Mouse (Mus musculus) heart, postnatal 36 days (tissue): ENCODE measurements at regions not wholly inside any gene's neighbourhood (a gene's known extent, or its start where the extent isn't known, plus 50 kb on each side); places are given as distances from the start of the nearest gene placed in this dataset.
"Not testable (repeated sequence)": the region's sequence is repeated elsewhere in the genome, so short reads cannot be mapped to it uniquely, and the experiment has no call there.

Source experiments
- DNase-seq, 2 experiments: peaks; one replicate each; pipeline ENCODE4 v3.0.0; 2021 to 2022
- intact Hi-C: fragments of 180-260 bp; cut with DNase I; formaldehyde crosslinking; loops from one replicate; pipeline ENCODE4 v1.15.1; 2025

DNA sequence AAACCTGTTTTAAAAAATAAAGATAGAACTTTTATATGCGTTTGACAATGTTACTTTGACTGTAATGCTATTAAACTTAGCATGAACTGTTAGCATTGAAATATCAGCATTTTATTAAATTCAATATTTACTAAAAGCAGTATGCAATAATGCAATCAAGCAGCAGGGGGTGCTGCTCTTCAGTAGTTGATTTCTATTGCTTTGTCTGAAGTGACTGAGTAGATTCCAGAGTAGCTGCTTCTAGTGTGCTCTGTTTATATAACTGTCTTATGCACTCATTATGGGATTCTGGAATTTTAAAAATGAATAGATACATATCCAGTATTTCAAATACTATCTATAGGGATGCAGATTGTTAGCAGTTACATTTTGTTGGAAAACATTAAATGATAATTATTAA is 146.2 kb downstream of the Gm28710 start:
- intact Hi-C loops, result loop anchor here (5.0 kb wide), 2 partner anchors 644 to 829 kb away; no protein-coding TSS in a partner anchor
- DNase-seq, result peak in 1 of 2 experiments; percentile 28

DNA sequence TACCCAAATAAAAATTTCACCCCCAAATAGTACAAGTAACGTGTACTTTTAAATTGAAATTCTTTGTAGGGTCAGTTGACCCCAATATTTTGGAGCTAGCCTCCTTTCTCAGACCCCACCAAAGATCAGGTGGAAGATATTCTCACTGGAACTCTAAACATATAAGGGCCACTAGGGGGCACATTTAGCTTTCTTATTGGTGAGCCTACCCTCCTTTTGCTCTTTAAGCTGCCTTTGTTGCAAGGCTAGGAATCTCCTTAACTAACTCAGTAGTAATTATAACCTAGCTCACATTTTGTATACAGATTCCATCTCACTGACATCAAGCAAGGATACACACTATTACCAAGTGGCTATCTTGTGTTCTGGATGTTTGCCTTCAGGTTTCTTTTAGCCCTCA is 155.8 kb downstream of the Gm28710 start:
- DNase-seq, result no peak
- intact Hi-C loops, result no loop called here

DNA sequence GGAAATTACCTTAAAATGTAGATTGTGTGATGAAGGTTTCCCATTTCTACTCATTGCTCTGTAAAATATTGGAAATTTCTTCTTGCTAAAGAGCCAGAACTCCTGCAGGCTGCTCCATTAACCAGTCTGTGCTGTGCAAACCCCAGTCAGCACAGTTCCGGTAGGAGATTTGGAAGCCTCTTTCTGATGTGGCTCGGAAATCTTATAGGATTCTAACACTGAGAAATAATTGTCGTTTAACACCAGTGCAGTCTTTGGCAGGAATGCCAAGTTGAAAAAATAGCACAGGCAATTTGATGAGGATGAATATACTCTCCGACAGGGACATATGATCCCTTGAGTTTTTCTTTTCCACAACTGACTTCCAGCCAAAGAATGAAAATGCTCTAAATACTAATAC is 176.1 kb downstream of the Gm28710 start:
- no peak for DNase-seq
- intact Hi-C loops, result no loop called here

DNA sequence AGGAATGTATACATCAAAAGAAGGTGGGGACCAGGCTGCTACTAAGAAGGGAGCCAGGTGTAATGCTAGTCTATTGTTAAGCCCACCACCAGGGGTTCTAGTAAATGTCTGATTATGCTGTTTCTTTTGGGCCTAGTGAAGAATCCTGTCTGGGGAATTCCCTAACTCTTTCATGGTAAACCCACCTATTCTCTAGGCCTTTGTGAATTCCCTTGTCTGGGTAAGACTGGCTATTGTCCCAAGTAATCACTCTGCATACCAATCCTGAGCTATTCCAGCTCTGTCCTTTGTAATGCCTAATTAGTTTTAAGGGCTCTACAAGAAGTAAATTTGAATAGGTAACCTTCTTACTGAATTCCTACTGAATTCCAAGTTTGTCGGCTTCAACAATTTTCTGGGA is 177.2 kb downstream of the Gm28710 start:
- intact Hi-C loops, DNase-seq: not testable (repeated sequence)

DNA sequence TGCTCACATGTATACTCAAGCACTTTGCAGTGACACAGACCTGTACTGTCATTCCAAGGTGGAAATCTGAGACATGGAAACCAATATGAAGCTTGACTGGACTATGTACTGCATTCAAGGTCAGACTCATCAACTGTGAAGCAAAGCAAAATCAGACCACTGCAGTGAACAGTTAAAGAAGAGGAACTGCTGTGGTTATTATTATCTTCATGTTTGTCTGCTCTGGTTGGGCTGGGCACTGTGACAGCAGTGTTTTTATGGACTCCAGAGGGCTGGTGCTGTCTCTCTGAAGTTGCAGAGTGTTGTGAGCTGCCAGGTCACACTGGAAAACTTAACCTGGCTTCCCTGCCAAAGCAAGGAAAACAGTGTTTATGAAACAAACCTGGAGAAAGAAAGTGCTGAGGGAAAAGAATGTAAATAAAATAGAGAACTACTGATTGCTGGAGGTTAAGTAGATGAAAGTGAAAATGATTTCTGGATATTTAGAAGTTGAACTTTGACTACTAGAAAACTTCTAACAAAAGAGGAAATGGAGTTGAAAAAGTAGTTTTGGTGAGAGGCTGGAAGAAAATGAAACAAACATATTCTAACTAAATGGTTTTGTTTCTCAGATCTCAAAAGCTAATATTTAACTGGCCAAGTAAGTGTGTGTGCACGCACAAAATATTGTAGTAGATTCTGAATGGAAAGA is 181.7 kb downstream of the Gm28710 start:
- DNase-seq, result peak; percentile 10 to 18
- intact Hi-C loops, result no loop called here

DNA sequence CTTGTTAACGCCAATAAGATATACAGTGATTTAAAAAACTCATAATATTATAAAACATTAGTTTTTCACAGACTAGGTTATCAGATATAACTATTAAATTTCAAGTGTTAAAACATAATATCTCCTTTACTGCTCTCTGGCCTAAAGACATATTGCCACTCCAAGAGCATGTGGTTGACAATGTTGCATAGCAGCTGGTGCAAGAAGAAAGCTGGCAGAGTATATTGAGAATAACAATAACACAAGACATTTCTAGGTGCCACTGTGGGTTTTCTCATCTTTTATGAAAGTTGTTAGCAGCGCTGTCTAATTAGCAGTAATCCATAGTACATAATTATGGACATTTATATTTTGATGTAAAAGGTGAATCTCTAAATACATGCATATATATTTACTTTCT is 184.4 kb downstream of the Gm28710 start:
- no peak for DNase-seq
- intact Hi-C loops, result no loop called here

DNA sequence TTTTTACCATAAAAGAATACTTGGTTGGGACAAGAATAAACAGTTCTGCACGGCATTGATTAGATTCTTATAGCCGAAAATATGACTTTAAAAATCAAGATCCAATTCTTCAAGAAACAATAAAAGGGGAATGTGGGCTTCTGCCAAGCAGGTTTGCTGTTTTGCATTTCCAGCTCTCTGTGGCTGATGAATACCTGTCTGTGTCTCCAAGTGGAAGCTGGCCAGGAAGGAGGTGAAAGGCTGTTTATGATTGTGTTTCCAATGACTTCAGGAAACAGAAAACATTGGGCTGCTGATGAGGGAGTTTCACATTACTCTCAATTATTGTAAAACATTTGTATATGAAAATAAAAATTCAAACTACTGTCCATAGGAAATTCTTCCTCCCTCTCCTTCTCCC is 193.3 kb downstream of the Gm28710 start:
- intact Hi-C loops, result no loop called here
- DNase-seq, result no peak

DNA sequence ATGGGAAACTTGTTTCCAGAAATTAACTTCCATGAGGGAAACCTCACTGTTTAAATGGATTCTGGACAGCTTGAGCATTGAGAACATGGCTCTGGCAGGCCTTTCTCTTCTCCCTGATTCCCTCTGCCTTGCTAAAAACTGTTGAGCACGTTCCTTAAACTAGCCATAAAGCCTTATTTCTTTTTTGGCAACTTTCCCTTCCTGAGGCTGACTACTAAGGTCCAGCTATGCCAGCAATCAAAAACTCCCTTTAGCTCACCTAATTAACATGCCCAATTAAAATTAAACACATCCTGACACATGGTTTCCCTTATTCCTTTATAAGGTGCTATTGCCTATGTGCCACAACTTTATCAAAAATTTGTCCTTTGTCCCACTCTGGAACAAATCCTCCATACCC is 199.9 kb downstream of the Gm28710 start:
- DNase-seq, result no peak
- intact Hi-C loops, result no loop called here

DNA sequence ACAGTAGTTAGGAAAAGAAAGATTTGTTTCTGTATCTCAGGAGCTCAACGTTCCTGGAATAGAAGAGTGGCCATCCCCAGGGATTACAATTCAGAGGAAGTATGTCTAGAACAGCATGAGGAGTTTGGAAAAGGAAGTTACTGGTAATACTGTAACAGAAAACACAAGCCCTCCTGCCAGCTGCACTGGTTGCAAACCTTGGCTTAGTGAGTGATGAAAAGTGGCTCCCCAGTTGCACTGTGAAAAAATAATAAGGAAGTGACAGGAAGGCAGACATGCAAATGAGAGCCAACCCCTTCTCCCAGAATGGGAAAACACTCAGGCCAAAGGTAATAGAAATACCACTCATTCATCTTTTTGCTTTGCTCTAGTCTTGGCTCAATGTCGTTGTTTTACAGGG is 207.6 kb downstream of the Gm28710 start:
- DNase-seq, result no peak
- intact Hi-C loops, result no loop called here

DNA sequence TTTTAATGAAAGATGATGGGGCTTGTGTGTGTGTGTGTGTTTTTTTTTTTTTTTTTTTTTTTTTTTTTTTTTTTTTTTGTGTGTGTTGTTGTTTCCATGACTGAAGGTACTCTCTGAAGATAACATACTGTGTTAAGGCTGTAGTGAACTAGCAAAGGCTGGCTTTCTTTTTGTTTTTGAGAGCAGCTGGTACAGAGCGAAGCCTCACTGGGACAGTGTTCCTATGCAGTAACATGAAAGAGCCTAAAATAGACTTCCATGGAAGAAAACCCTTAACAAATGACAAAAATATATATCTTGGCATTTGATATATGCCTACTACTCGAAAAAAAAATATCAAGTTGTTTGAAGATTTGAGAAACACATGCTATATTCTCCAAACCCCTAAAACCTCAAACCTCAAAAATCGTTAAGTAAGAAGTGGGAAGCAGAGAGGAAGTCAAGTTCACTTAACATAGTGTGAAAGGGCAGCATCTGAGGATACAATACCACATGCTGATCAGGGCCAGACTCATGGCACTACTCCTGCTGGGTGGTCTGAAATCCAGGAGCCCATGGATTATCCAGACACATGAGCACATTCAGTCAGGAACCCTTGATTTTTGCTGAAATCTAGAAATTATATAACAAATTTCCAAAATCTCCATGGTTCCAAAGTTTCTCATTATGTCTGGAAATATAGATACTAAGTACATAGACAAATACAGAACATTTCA is 215.4 kb downstream of the Gm28710 start:
- DNase-seq, result no peak
- intact Hi-C loops, result no loop called here

DNA sequence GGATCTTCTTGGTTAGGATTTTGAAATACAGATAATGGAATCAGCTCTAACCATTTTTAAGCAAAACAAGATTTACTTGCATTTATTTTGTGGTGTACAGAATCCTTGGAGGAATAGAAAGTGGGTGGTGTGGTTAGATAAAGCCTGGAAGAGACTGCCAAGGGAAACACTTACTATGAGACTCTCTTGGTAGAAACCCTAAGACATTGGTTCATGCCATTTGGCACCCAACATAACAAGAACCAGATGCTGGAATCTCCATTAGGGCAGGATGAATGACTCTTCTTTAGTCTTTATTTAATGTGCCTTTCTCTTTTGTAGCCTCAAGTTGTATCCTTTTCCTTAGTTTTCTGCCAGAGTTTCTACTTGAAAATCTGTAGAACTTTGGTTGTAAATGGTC is 230.0 kb downstream of the Gm28710 start:
- DNase-seq, result peak in 1 of 2 experiments; percentile 10
- intact Hi-C loops, result no loop called here

DNA sequence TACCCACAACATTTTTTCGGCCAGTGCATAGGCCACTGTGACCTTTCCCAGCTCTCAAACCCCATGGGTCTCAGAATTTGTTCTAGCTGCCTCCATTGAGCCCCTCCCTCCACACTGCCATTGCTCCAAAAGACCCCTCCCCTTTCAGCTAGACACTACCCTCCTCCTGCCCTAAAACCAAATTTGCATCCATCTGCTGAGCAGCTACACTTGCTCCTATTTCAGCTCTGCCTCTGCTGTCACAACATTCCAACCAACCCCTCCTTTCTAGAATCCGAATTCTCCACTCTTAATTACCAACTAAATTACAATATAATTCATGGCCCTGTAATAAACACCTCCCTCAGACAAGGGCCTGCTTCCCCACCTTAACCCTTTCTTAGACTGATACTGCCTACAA is 262.3 kb downstream of the Gm28710 start:
- DNase-seq, result no peak
- intact Hi-C loops, result no loop called here

DNA sequence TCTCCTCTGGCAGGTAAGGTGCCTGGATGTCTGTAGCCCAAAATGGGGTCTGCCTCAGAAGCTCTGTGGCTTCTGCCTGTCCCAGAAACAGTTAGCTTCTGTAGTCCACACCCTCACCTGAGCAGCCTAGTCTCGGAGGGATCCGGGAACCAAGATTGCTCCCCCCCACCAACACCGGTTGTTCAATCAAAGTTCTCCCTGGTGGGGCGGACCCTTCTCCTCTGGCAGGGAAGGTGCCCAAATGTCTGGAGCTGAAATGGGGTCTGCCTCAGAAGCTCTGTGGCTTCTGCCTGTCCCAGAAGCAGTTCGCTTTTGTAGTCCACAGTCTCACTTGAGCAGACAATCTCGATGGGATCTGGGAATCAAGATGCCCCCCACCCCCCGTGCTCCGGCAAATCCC is 273.0 kb downstream of the Gm28710 start:
- intact Hi-C loops, result no loop called here
- no peak for DNase-seq

DNA sequence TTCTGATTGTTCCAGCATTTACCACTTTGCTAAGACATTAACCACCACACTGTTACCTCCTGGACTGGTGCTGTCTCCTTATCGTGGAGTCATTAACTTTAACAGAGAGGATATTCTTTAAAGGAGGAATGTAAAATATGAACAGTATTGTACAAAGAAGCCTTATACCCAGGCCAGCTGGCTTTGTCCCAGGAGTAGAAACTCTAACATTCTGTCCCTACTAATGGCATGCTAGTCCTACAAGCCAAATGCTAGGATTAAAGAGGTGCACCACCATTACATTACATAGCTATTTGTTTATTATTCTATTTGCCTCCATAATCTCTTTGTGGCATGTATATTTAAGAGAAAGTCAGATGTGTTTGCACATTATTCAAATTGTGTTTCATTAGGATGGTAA is 288.8 kb downstream of the Gm28710 start:
- intact Hi-C loops, result no loop called here
- no peak for DNase-seq

DNA sequence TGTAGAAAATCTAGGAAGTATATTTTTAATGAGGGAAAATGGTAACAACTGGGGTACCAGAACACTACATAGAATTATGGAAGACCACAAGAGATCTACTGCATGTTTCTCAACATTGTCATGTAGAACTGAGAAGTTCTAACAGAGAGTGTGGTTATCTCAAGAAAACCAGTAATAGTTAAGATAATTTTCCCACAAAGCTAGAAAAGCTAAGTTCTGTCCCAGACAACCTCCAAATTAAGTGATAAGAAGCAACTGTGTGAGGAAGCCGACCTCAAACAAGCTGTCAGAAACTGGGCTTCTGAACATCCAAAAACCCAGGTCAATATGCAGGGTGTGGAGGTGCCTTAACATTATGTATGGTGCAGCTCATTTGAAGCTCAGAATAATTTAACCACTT is 261.4 kb upstream of the Speer4f2 start:
- intact Hi-C loops, result loop anchor here (2.0 to 10.0 kb wide), 2 partner anchors 463 to 653 kb away; partner anchors contain the start of gene Sema3c
- no peak for DNase-seq

DNA sequence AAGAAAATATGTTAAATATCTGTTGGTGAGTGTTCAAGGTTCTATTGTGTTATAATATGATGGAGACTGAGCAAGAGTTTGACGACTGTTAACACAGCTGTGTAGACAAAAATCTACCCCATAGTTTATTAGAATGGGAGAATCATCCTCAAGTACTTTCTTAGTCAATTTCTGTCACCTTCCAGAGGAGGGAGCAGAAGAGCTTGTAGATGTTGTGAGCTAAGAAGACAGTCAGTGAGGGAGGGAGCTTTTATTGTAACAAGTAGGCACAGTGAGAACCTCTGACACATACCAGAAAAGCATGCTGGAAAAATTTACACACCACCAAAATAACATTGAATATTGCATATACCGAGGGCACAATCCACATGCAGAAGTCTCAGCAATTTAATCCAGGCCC is 261.0 kb upstream of the Speer4f2 start:
- no peak for DNase-seq
- intact Hi-C loops, result loop anchor here (10.0 kb wide), 1 partner anchor 653 kb away; no protein-coding TSS in a partner anchor

DNA sequence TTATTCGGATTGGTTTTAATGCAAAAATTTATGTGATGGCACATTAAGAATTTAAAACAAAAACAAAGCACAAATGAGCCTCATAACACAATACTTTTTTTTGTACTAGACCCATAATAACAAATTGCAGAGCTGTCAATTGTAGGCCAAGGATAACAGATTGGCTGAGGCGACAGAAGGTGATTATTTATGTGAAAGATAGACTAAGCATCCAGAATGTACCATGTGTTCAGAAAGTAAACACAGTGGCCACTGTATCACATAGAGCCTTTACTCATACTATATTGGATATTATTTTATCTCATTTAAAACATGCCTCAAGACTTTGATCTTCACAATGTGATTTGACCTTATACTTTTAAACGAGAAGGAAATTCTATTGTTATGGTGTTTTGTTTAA is 257.9 kb upstream of the Speer4f2 start:
- DNase-seq, result no peak
- intact Hi-C loops, result loop anchor here (10.0 kb wide), 1 partner anchor 650 kb away; no protein-coding TSS in a partner anchor

DNA sequence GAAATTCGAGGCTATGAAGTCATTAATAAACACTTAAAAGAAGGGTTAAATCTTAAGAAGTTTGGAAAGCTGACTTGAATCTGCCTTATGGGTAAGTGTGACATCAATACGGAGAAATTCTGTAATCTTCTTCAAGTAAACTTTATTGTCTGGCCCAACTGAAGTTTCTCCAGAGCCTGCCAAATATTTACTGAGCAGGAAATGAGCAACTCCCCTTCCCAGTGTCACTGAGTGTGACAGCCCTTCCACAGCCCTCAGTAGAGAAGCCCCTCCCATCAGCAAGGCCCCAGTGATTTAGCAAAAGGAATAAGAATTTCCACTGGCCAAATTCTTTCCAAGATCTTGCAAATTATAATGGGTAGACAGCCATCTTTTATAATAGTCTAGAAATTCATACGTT is 256.9 kb upstream of the Speer4f2 start:
- intact Hi-C loops, result loop anchor here (10.0 kb wide), 1 partner anchor 649 kb away; no protein-coding TSS in a partner anchor
- DNase-seq, result no peak

DNA sequence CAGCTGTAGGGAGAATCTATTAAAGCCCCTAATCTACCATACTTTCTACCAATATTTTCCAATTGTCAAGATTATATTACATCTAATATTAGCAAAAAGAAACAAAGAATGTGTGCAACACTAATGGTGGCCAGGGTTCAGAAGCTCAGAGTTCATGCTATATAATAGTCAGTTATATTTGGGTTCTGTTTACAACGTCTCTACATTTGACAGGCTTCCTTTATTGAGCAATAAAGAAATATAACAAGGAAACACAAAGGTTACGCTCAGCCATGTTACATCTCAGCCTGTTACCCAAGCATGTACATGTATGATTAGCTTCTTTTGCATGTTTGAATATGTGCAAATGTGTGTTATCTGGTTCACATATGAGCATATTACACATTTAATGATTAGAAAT is 247.7 kb upstream of the Speer4f2 start:
- DNase-seq, result no peak
- intact Hi-C loops, result no loop called here

DNA sequence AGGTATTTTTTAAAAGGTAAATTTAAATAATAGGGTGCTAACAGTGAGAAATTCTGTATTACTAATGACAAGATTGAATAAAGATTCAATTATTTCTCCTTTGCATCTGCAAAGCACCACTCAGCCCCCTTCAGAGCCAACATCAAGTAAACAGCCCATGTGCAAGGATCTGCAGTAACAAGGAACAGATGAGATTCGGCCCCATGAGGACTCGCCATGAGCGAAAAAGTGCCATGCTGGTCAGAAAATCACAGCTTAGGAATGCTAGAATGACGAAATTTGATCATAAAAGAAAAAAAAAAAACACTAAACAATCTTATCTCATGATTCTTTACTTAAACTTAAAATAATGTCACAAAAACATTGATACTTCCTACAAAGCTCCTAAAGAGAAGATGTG is 245.5 kb upstream of the Speer4f2 start:
- intact Hi-C loops, result no loop called here
- DNase-seq, result no peak

DNA sequence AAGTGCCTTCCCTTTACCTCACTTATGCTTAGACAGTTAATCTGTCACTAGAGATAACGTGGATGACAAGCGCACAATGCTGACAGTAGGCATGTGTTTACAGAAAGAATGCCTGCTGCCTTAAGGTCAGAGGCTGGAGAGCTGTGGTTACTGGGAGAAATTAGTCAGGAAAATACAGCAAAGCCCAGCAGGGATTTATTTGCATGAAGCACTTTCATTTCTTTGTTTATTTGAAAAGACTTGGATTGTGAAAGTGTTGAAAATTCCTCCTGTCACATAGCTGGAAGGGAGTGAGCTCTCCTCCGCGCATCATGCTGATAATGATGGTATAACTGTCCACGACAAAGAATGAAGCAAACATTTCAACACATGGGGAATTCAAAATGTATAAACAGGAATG is 237.5 kb upstream of the Speer4f2 start:
- no peak for DNase-seq
- intact Hi-C loops, result no loop called here

DNA sequence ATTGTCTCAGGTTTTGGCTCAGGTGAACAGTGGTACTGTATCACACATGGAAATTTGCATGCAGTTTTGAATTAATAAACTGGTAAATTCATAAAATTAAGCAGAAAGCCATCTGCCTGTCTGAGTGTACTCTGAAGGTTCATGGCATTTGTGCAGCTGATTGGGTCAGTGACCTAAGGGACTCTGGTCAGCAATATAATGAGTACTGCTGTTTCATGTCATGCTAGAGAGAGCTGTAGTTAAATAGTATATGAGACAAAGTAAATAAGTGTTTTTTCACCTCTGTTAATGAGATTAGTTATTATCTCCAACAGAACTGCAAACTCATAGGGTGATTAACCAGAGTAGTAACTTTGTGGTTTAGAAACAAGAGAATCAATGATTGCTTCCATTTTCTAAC is 231.4 kb upstream of the Speer4f2 start:
- intact Hi-C loops, result no loop called here
- DNase-seq, result no peak
